Mouse (Mus musculus) lung, postnatal 0 days (tissue): ENCODE measurements at regions not wholly inside any gene's neighbourhood (a gene's known extent, or its start where the extent isn't known, plus 50 kb on each side); places are given as distances from the start of the nearest gene placed in this dataset.

Experiments used
- CTCF ChIP-seq: IDR thresholded peaks from 2 replicates; pipeline ENCODE4 v1.5.1; 2016; ENCODE audit warnings: antibody characterized with exemption, mild to moderate bottlenecking
- EP300 ChIP-seq: IDR thresholded peaks from 2 replicates; pipeline ENCODE4 v1.6.1; 2016; ENCODE audit warnings: antibody characterized with exemption, mild to moderate bottlenecking, control low read depth

DNA sequence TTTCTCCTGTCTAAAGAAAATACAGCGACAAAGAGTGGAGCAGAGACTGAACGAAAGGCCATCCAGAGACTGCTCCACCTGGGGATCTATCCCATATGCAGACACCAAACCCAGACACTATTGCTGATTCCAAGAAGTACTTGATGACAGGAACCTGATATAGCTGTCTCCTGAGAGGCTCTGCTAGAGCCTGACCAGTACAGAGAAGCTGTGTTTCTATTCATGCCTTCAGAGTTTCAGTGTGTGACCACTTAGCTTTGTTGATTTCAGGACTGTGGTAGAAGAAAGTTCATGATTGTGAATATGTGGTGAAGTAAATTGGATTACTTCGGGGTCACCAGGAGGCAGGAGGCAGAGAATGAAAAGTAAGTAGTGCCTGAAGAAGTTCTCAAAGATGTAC lies 356.3 kb upstream of the Negr1 start:
- no peak for TF ChIP-seq CTCF
- TF ChIP-seq EP300 = no peak
